Mouse (Mus musculus) retina, embryonic 14.5 days (tissue): ENCODE data around the gene Tmc5.

Experiments used
- DNase-seq: peaks from one replicate; pipeline ENCODE4 v3.0.0-alpha.2; 2015; ENCODE audit warnings: low spot score

Gene Tmc5

DNA sequence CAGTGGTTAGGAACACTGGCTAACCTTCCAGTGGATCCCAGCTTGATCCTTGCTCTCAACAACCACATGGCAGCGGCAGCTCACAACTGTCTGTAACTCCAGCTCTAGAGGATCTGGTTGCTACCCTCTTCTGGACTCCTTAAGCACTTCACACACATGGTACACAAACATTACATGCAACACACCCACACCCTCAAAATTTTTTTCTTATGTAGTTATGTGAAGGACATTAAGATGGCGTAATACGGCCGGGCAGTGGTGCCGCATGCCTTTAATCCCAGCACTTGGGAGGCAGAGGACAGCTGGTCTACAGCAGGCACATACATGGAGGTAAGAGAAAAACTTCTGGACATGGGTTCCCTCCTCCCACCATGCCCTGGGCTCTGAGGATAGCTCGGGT, 99.0 kb downstream of the Tmc5 start:
- no peak for DNase-seq

- no peak for DNase-seq
Observed at GRCm38 (mm10) chr7:118697168-118697567, 100.1 kb downstream of the Tmc5 start.

DNA sequence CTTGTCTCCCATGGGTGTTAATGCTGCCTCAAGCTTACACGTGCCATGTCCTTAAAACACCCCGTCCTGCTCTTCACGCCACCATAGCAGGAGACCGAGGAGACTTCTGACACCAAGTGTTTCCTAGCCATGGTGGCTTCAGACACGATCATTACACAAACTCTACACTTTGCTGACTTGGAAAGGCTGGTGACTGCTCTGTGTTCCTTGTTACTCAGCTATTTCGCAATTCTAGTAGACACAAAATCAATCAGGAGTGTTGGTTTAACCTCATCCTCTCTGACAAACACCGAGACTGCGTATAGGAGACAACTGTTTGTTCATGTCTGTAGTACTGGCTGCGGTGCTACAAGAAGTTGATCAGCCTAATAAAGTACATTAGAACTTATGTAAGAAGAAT, 101.8 kb downstream of the Tmc5 start:
- no peak for DNase-seq

DNA sequence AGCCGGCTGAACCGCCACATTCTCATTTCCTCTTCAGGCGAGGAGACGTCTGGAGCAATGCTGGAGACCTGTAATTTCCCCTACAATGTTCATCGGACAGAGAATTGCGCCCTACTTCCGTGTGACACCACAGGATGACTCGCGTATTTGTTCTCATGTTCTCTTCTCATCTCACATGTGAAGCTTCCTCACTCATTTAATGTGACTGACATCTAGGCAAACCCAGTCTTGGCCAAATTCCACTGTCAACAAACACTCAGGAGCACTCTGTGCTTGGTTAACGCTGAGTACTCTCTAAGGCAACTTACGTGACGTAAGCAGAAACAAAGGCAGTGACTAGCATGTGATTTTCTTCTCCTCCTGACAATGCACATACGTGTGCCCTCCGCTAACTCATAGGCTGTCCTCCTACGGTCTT, 106.1 kb downstream of the Tmc5 start:
- DNase-seq: no peak

- no peak for DNase-seq
Observed at GRCm38 (mm10) chr7:118704001-118704850, 107.1 kb downstream of the Tmc5 start.

- peak; percentile 93 for DNase-seq
Observed at GRCm38 (mm10) chr7:118705101-118705961, 108.2 kb downstream of the Tmc5 start, which contains the start of gene Gde1. Gene Gde1, minus strand, starts transcription at chr7:118705778.

GRCm38 (mm10) chr7:118706051-118706450, 109.0 kb downstream of the Tmc5 start:
- DNase-seq: no peak

- no peak for DNase-seq
Observed at GRCm38 (mm10) chr7:118706488-118706887, 109.4 kb downstream of the Tmc5 start.

DNA sequence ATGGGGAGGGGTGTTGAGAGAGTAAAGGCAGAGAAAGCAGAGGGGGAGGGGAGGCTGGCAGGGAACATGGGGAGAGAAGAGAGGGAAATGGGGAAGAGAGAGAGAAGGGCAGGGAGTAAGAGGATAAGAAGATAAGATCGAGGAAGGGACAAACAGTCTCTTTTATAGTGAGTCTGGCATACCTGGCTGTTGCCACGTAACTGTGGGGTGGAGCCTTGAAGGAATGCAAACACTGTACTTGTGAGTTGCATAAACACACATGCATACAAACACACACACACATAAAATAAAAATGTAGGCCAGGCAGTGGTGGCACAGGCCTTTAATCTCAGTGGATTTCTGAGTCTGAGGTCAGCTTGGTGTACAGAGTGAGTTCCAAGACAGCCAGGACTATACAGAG, 110.1 kb downstream of the Tmc5 start:
- DNase-seq: no peak

DNA sequence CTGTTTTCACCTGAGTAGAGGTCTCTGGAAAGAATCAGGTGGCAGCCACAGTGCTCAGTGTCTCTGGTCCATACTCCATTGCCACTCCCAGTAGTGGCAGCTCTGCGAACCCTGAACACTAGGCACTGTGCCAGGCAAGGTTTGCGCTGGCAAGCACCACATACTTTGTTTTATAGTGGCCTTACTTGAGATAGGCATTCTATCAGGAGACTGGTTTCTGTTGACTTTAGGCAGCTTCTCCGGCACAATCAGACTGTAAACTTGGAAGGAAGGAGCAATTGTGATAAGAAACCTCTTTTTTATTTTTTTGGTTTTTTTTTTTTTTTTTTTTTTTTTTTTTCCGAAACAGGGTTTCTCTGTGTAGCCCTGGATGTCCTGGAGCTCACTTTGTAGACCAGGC, 110.9 kb downstream of the Tmc5 start:
- DNase-seq: no peak

GRCm38 (mm10) chr7:118710776-118711175, 113.7 kb downstream of the Tmc5 start:
- DNase-seq: no peak

GRCm38 (mm10) chr7:118712228-118713173, 115.4 kb downstream of the Tmc5 start, which contains the start of gene Ccp110:
Gene Ccp110, plus strand, starts transcription at chr7:118712552.
- DNase-seq: peak; percentile 97

- no peak for DNase-seq
Observed at GRCm38 (mm10) chr7:118714873-118715272, 117.8 kb downstream of the Tmc5 start.

- no peak for DNase-seq
Observed at GRCm38 (mm10) chr7:118718066-118718465, 121.0 kb downstream of the Tmc5 start.

DNA sequence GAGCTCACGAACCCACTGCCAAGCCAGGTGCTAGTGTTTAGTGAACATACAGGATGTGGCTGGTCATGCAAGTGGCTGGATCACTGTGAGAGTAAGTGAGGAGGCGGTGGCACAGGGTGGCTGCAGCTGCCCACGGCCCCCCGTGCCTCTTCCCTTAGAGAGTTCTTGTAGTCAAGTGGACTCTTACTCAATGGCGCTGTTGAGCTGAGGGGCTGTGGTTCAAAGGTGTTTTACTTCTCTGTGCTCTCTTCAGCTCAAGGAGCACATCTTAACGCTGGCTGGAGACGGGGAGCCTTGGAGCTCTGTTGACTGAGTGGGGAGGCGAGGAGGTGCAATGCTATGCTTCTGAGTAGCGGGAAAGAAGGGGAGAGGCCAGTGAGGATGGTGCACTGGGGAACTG, 126.8 kb downstream of the Tmc5 start:
- DNase-seq: no peak
